Mouse (Mus musculus): ENCODE data around the gene Wdr41. TPM values are rescaled to one million over a fixed set of nuclear protein-coding genes. Genes with fewer than 3 reads are reported as not detected.
A peak's percentile ranks its signal among the peaks of the same experiment; 100 is the strongest.

Gene Wdr41
- polyA plus RNA-seq, 1 experiment = 5.8 TPM

GRCm38 (mm10) chr13:95055742-95056388 is 79.7 kb downstream of the Wdr41 start:
- no peak for DNase-seq (ENCODE audit: low read depth in 1 of 2, low spot score in 2 of 2)
- Histone ChIP-seq H3K27me3 (ENCODE audit: control insufficient read depth, insufficient read depth, low read length) (no peaks in the 10 kb centered on the region), H3K4me3 (ENCODE audit: extremely low read depth, insufficient read depth, insufficient read length) (no peak overlapping the region), H3K27ac (ENCODE audit: insufficient read depth, low read length) (no peak overlapping the region), H3K36me3 (ENCODE audit: control insufficient read depth, insufficient read depth, low read length) (no peaks in the 10 kb centered on the region), H3K4me1 (ENCODE audit: control insufficient read depth, insufficient read depth, insufficient read length) (no peaks in the 10 kb centered on the region)
- WGBS = 57% methylated on average over 1 of the region's 1 CpGs
- TF ChIP-seq POLR2A (IDR thresholded peaks at IDR 0.05; ENCODE audit: low read depth, low read length) (no peak), CTCF (IDR thresholded peaks at IDR 0.05; ENCODE audit: extremely low read depth, insufficient read depth, insufficient read length, insufficient replicate concordance) (no peak)

GRCm38 (mm10) chr13:95056501-95057280 is 80.5 kb downstream of the Wdr41 start:
- no peaks in the 10 kb centered on the region for H3K4me1 ChIP-seq (ENCODE audit: control insufficient read depth, insufficient read depth, insufficient read length)
- no peak overlapping the region for H3K4me3 ChIP-seq (ENCODE audit: extremely low read depth, insufficient read depth, insufficient read length)
- H3K27me3 ChIP-seq (ENCODE audit: control insufficient read depth, insufficient read depth, low read length) = no peaks in the 10 kb centered on the region
- no peak overlapping the region for H3K27ac ChIP-seq (ENCODE audit: insufficient read depth, low read length)
- TF ChIP-seq CTCF (IDR thresholded peaks at IDR 0.05; ENCODE audit: extremely low read depth, insufficient read depth, insufficient read length, insufficient replicate concordance) = no peak
- 83% methylated on average over 11 of the region's 11 CpGs for WGBS
- H3K36me3 ChIP-seq (ENCODE audit: control insufficient read depth, insufficient read depth, low read length) = no peaks in the 10 kb centered on the region
- no peak for DNase-seq (ENCODE audit: low read depth in 1 of 2, low spot score in 2 of 2)

GRCm38 (mm10) chr13:95058885-95059284 is 82.7 kb downstream of the Wdr41 start:
- no peaks in the 10 kb centered on the region for H3K4me1 ChIP-seq (ENCODE audit: control insufficient read depth, insufficient read depth, insufficient read length)
- no peaks in the 10 kb centered on the region for H3K27me3 ChIP-seq (ENCODE audit: control insufficient read depth, insufficient read depth, low read length)
- no peak overlapping the region for H3K4me3 ChIP-seq (ENCODE audit: extremely low read depth, insufficient read depth, insufficient read length)
- no peak for DNase-seq (ENCODE audit: low read depth in 1 of 2, low spot score in 2 of 2)
- H3K27ac ChIP-seq (ENCODE audit: insufficient read depth, low read length) = no peak overlapping the region
- TF ChIP-seq POLR2A (IDR thresholded peaks at IDR 0.05; ENCODE audit: low read depth, low read length) (no peak), CTCF (IDR thresholded peaks at IDR 0.05; ENCODE audit: extremely low read depth, insufficient read depth, insufficient read length, insufficient replicate concordance) (no peak)
- WGBS = 79% methylated on average over 4 of the region's 4 CpGs
- no peaks in the 10 kb centered on the region for H3K36me3 ChIP-seq (ENCODE audit: control insufficient read depth, insufficient read depth, low read length)

- no peaks in the 10 kb centered on the region for H3K27me3 ChIP-seq (ENCODE audit: control insufficient read depth, insufficient read depth, low read length)
- no peak for DNase-seq (ENCODE audit: low read depth in 1 of 2, low spot score in 2 of 2)
- 58% methylated on average over 4 of the region's 4 CpGs for WGBS
- TF ChIP-seq CTCF (IDR thresholded peaks at IDR 0.05; ENCODE audit: extremely low read depth, insufficient read depth, insufficient read length, insufficient replicate concordance) (no peak), POLR2A (IDR thresholded peaks at IDR 0.05; ENCODE audit: low read depth, low read length) (no peak)
- H3K4me3 ChIP-seq (ENCODE audit: extremely low read depth, insufficient read depth, insufficient read length) = no peak overlapping the region
- H3K4me1 ChIP-seq (ENCODE audit: control insufficient read depth, insufficient read depth, insufficient read length) = no peaks in the 10 kb centered on the region
- peak overlapping the region; percentile 15; the same call in 1 of the 2 replicates for H3K27ac ChIP-seq (ENCODE audit: insufficient read depth, low read length)
- H3K36me3 ChIP-seq (ENCODE audit: control insufficient read depth, insufficient read depth, low read length) = no peaks in the 10 kb centered on the region
Measured at GRCm38 (mm10) chr13:95063390-95064017, 87.4 kb downstream of the Wdr41 start.

GRCm38 (mm10) chr13:95067854-95068253 is 91.7 kb downstream of the Wdr41 start:
- H3K36me3 ChIP-seq (ENCODE audit: control insufficient read depth, insufficient read depth, low read length) = no peaks in the 10 kb centered on the region
- no peaks in the 10 kb centered on the region for H3K27me3 ChIP-seq (ENCODE audit: control insufficient read depth, insufficient read depth, low read length)
- H3K4me1 ChIP-seq (ENCODE audit: control insufficient read depth, insufficient read depth, insufficient read length) = no peaks in the 10 kb centered on the region
- 73% methylated on average over 6 of the region's 6 CpGs for WGBS
- no peak for DNase-seq (ENCODE audit: low read depth in 1 of 2, low spot score in 2 of 2)
- no peak for TF ChIP-seq CTCF (IDR thresholded peaks at IDR 0.05; ENCODE audit: extremely low read depth, insufficient read depth, insufficient read length, insufficient replicate concordance)
- H3K27ac ChIP-seq (ENCODE audit: insufficient read depth, low read length) = no peak overlapping the region
- no peak overlapping the region for H3K4me3 ChIP-seq (ENCODE audit: extremely low read depth, insufficient read depth, insufficient read length)

GRCm38 (mm10) chr13:95070268-95070667 is 94.1 kb downstream of the Wdr41 start:
- H3K36me3 ChIP-seq (ENCODE audit: control insufficient read depth, insufficient read depth, low read length) = no peaks in the 10 kb centered on the region
- no peak overlapping the region for H3K4me3 ChIP-seq (ENCODE audit: extremely low read depth, insufficient read depth, insufficient read length)
- DNase-seq (ENCODE audit: low read depth in 1 of 2, low spot score in 2 of 2) = no peak
- no peak for TF ChIP-seq POLR2A (IDR thresholded peaks at IDR 0.05; ENCODE audit: low read depth, low read length)
- no peak for TF ChIP-seq CTCF (IDR thresholded peaks at IDR 0.05; ENCODE audit: extremely low read depth, insufficient read depth, insufficient read length, insufficient replicate concordance)
- H3K4me1 ChIP-seq (ENCODE audit: control insufficient read depth, insufficient read depth, insufficient read length) = no peaks in the 10 kb centered on the region
- H3K27ac ChIP-seq (ENCODE audit: insufficient read depth, low read length) = no peak overlapping the region
- H3K27me3 ChIP-seq (ENCODE audit: control insufficient read depth, insufficient read depth, low read length) = no peaks in the 10 kb centered on the region

Other genes with a start within 250 kb of the Wdr41 start
- gene Tbca, start 187.4 kb upstream of the Wdr41 start, polyA plus RNA-seq (2012; rRNA removed) = 2.6 and 3.7 TPM in 2 replicates
- not detected in 2 replicates for gene Otp, start 100.7 kb upstream of the Wdr41 start, polyA plus RNA-seq (2012; rRNA removed)